Mouse (Mus musculus): ENCODE measurements around the gene Ufsp2. TPM values are rescaled to one million over a fixed set of nuclear protein-coding genes. Genes with fewer than 3 reads are reported as not detected.

Gene Ufsp2
- polyA plus RNA-seq, 1 experiment = 0.07 TPM

DNA sequence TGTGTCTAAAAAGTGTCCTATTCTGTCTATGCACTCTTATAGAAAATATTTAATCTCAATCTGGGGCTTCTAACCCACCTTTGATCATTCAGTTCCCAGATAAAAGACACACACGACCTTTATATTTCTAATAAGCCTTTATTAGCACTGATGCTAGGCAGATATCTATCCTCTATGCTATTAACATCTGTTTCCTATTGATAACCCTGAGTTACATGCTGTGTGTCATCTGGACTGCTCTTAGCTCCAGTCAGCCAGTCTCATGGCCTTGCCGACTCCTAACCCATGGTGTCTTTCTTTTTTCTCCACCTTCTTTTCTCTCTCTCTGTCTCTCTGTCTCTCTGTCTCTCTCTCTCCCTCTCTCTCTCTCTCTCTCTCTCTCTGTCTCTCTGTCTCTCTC, 12.9 kb downstream of the Ufsp2 start:
- H3K4me3 ChIP-seq (replicated peaks) = no peak overlapping the region
- peaks cover 6% of the 10 kb centered on the region for H3K4me1 ChIP-seq (ENCODE audit: control insufficient read depth)
- H3K27me3 ChIP-seq (ENCODE audit: control insufficient read depth) = no peaks in the 10 kb centered on the region
- H3K9me3 ChIP-seq (ENCODE audit: control insufficient read depth, low read length) = no peaks in the 10 kb centered on the region
- H3K36me3 ChIP-seq (ENCODE audit: control insufficient read depth) = peaks cover 64% of the 10 kb centered on the region
- TF ChIP-seq GATA1 (IDR thresholded peaks at IDR 0.05; ENCODE audit: low read length) (no peak), TAL1 (IDR thresholded peaks at IDR 0.05; ENCODE audit: low read length) (0 out of 3 replicates have a peak, but pooled peaks have one; percentile 13)

DNA sequence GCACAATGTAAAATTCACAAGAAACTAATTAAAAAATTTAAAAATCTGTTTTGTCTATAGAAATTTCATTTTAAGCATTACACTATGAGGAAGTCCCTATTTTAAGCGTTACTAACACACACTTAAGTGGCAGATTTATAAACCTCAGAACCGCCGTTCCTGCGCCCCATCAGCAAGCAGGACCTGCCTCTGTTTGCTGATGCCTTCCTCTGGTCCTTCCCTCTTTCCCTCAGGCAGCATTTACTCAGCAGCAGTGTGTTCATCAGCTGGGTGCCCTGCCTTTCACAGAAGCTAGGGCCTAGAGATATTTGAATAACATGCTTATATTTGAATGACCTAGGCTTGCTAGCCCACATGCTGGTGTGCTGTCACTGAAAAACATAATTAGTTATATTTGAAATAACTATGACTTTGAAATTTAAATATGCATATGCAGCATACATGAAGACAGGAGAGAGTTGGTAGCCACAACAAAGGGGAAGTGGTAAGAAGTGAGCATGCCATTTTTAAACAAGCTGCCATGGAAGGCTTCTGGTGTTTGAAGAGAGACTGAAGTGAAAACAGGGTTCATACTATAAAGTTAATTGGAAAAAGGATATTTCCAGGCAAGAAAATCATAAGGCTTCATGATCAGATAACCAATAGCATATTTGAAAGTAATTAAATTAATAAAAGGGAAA, 15.4 kb downstream of the Ufsp2 start:
- Histone ChIP-seq H3K36me3 (ENCODE audit: control insufficient read depth) (peaks cover 62% of the 10 kb centered on the region), H3K4me1 (ENCODE audit: control insufficient read depth) (peaks cover 6% of the 10 kb centered on the region), H3K9me3 (ENCODE audit: control insufficient read depth, low read length) (no peaks in the 10 kb centered on the region), H3K27me3 (ENCODE audit: control insufficient read depth) (no peaks in the 10 kb centered on the region), H3K4me3 (replicated peaks) (no peak overlapping the region)
- no peak for TF ChIP-seq GATA1 (IDR thresholded peaks at IDR 0.05; ENCODE audit: low read length)
- TF ChIP-seq TAL1 (IDR thresholded peaks at IDR 0.05; ENCODE audit: low read length) = no peak

DNA sequence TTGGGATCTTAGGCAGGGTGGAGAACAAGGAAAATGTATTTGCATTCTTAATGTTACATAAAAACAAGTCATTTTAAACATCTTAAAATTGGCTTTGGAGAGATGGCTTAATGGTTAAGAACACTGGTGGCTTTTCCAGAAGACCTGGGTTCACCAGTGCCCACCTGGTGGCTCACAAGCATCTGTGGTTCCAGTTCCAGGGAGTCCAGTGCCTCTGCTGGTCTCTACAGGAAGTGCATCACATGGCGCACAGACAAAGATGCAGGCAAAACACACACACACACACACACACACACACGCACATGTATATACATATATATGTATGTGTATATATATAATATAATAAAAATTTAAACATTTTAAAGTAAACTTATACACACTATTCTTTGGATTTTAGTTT, 18.8 kb downstream of the Ufsp2 start:
- H3K36me3 ChIP-seq (ENCODE audit: control insufficient read depth) = peaks cover 68% of the 10 kb centered on the region

DNA sequence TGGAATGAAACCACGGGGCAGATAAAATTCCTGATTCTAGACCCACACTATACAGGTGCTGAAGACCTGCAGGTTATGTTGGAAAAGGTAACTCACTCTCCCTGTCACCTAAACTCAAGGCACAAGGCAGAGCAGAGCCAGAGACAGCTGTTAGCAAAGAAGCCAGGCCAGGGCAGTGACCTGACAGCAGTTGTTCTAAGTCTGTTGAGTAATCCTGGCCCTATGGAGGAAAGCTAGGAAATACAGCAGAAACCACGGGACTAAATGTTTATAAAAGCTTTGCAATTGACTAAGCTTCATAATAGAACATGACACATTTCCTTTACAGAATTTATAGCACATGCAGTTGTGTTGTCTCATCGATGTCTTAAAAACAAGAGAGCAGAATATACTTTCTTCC, 20.2 kb downstream of the Ufsp2 start:
- TF ChIP-seq GATA1 (IDR thresholded peaks at IDR 0.05; ENCODE audit: low read length) = no peak
- TF ChIP-seq TAL1 (IDR thresholded peaks at IDR 0.05; ENCODE audit: low read length) = no peak
- Histone ChIP-seq H3K9me3 (ENCODE audit: control insufficient read depth, low read length) (no peaks in the 10 kb centered on the region), H3K27me3 (ENCODE audit: control insufficient read depth) (no peaks in the 10 kb centered on the region), H3K36me3 (ENCODE audit: control insufficient read depth) (peaks cover 62% of the 10 kb centered on the region), H3K4me3 (replicated peaks) (no peak overlapping the region), H3K4me1 (ENCODE audit: control insufficient read depth) (peaks cover 19% of the 10 kb centered on the region)

More for the DNA sequence above, 18.8 kb downstream of the Ufsp2 start:
- H3K9me3 ChIP-seq (ENCODE audit: control insufficient read depth, low read length) = no peaks in the 10 kb centered on the region
- H3K4me3 ChIP-seq (replicated peaks) = no peak overlapping the region
- peaks cover 6% of the 10 kb centered on the region for H3K4me1 ChIP-seq (ENCODE audit: control insufficient read depth)
- no peaks in the 10 kb centered on the region for H3K27me3 ChIP-seq (ENCODE audit: control insufficient read depth)
- no peak for TF ChIP-seq TAL1 (IDR thresholded peaks at IDR 0.05; ENCODE audit: low read length)
- TF ChIP-seq GATA1 (IDR thresholded peaks at IDR 0.05; ENCODE audit: low read length) = no peak

DNA sequence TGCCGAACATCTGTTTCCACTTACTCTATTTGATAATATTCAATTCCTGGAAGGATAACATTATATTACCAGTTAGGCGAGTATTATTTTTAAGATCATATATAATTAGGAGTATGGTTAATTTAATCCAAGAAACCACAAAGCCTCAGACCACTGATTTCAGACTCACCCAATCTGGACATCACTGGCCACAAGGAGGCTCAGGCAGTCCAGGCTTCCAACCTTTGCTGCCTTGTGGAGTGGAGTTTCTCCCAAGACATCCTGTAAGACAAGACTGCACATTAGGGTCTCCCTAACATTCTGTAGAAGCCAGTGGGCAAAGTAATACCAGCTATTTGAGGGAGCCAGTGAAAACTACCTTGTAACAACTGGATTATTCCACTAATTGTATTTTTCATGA, 22.9 kb downstream of the Ufsp2 start:
- Histone ChIP-seq H3K27me3 (ENCODE audit: control insufficient read depth) (peaks cover 2% of the 10 kb centered on the region; the same call in 1 of the 2 replicates), H3K9me3 (ENCODE audit: control insufficient read depth, low read length) (no peaks in the 10 kb centered on the region), H3K4me1 (ENCODE audit: control insufficient read depth) (peaks cover 23% of the 10 kb centered on the region), H3K4me3 (replicated peaks) (no peak overlapping the region), H3K36me3 (ENCODE audit: control insufficient read depth) (peaks cover 43% of the 10 kb centered on the region)
- TF ChIP-seq TAL1 (IDR thresholded peaks at IDR 0.05; ENCODE audit: low read length) (no peak), GATA1 (IDR thresholded peaks at IDR 0.05; ENCODE audit: low read length) (no peak)

DNA sequence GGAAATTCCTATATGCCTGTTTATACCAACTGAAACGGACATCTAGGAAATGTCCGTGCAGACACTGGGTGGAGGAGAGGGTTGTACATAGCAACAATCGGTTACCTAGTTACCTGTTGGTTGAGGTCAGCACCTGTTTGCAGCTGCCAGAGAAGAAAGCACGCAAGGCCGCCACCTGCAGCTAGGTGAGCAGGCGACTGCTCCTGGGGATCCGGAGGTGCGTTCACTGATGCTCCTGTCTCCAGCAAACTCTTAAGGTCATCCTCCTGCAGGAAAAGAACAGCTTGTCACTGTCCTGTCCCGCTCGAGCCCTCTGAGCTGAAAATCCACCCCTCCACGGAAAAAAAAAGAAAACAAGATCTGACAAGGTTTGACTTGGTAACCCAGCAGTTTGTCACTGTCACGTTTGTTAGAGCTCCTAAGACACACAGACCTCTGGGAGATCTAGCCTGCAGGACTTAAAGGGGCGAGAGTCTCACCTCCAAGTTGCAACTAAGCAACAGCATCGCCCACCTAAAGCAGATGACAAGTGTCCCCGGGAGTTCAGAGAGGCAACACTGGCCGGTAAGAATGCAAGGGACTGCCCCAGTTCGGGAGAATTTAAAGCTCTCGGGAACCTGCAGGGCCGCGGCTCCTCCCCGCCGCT, 23.9 kb downstream of the Ufsp2 start, which contains the start of gene Lrp2bp:
Gene Lrp2bp, plus strand, starts transcription at position 166 of the 646 bp plus-strand sequence.
- peaks cover 2% of the 10 kb centered on the region; the same call in 1 of the 2 replicates for H3K27me3 ChIP-seq (ENCODE audit: control insufficient read depth)
- H3K9me3 ChIP-seq (ENCODE audit: control insufficient read depth, low read length) = no peaks in the 10 kb centered on the region
- H3K4me3 ChIP-seq (replicated peaks) = peak within 1 kb of the TSS; percentile 71
- peaks cover 23% of the 10 kb centered on the region for H3K4me1 ChIP-seq (ENCODE audit: control insufficient read depth)
- TF ChIP-seq TAL1 (IDR thresholded peaks at IDR 0.05; ENCODE audit: low read length) (no peak), GATA1 (IDR thresholded peaks at IDR 0.05; ENCODE audit: low read length) (no peak)
- peaks cover 35% of the 10 kb centered on the region for H3K36me3 ChIP-seq (ENCODE audit: control insufficient read depth)

DNA sequence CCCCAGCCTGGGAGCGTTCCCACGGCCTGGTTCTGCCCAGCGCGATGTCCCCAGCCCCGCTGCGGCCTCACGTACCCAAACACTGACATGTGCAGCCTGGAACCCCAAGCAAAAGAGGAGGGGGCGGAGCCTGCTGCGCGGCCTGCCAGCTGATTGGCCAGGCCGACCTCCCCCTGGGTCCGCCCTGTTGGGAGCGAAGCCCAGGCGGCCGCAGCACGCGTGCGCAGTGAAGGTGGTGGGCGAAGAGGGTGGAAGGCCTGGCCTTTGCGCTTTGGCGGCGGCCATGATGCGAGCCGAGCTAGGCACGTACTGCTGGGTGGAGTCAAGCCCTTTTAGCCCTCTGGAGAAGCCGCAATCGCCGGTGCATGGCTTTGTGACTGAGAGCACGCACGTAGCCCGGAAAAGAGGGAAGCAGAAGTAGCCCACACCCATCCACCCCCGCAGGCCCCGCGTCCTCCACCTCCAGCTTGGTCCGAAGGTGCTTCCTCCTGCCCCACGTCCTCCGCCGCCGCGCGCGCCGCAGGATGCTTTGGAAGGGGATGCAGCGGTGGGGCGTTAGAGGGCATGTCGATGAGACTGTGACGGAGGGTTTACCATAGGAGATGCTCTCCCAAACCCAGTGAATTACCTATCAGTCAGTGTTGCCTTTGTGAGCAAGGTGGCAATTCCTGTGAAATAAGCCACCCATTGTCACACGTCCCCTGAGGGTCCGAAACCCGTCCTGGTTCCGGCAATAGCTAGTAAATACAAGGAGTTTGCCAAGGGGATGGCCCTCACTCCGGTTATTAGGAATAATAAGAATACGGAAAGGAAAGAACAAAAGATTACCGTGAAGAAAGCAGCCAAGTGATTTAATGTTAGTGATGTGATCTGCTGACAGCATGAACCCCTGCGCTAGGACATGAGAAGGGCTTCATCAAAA, 24.7 kb downstream of the Ufsp2 start:
- peaks cover 32% of the 10 kb centered on the region for H3K36me3 ChIP-seq (ENCODE audit: control insufficient read depth)
- H3K4me1 ChIP-seq (ENCODE audit: control insufficient read depth) = peaks cover 23% of the 10 kb centered on the region
- H3K4me3 ChIP-seq (replicated peaks) = peak overlapping the region; percentile 71
- H3K9me3 ChIP-seq (ENCODE audit: control insufficient read depth, low read length) = no peaks in the 10 kb centered on the region
- TF ChIP-seq GATA1 (IDR thresholded peaks at IDR 0.05; ENCODE audit: low read length) = no peak
- TF ChIP-seq TAL1 (IDR thresholded peaks at IDR 0.05; ENCODE audit: low read length) = no peak
- peaks cover 2% of the 10 kb centered on the region; the same call in 1 of the 2 replicates for H3K27me3 ChIP-seq (ENCODE audit: control insufficient read depth)

DNA sequence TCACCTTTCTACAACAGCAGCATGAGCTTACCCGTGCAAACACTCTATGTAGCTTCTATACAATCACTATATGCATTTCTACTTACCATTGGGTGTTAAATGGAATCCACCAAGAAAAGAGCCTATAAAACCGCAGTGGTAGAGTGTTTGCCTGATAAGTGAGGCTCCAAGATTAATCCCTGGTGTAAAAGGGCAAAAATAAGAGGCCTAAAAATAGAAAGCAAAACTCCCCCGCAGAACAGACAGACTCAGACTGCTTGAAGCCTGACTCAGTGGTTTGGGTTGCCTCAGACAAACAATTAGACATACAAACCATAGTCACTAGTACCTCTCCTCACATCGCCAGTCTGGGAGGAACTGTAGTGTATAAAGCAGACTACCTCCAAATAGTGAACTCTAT, 30.3 kb downstream of the Ufsp2 start, which contains the start of gene Ankrd37:
Gene Ankrd37, minus strand, starts transcription at position 112 of the 400 bp plus-strand sequence.
- TF ChIP-seq GATA1 (IDR thresholded peaks at IDR 0.05; ENCODE audit: low read length) (no peak), TAL1 (IDR thresholded peaks at IDR 0.05; ENCODE audit: low read length) (no peak)
- Histone ChIP-seq H3K27me3 (ENCODE audit: control insufficient read depth) (peaks cover 3% of the 10 kb centered on the region), H3K4me1 (ENCODE audit: control insufficient read depth) (peaks cover 4% of the 10 kb centered on the region), H3K36me3 (ENCODE audit: control insufficient read depth) (no peaks in the 10 kb centered on the region), H3K9me3 (ENCODE audit: control insufficient read depth, low read length) (no peaks in the 10 kb centered on the region), H3K4me3 (replicated peaks) (no peak within 1 kb of the TSS)
